Mouse (Mus musculus): ENCODE data around the gene Pxylp1. TPM values are rescaled to one million over a fixed set of nuclear protein-coding genes. Genes with fewer than 3 reads are reported as not detected.

The Pxylp1 gene
- polyA plus RNA-seq, 1 experiment = 0.04 TPM

DNA sequence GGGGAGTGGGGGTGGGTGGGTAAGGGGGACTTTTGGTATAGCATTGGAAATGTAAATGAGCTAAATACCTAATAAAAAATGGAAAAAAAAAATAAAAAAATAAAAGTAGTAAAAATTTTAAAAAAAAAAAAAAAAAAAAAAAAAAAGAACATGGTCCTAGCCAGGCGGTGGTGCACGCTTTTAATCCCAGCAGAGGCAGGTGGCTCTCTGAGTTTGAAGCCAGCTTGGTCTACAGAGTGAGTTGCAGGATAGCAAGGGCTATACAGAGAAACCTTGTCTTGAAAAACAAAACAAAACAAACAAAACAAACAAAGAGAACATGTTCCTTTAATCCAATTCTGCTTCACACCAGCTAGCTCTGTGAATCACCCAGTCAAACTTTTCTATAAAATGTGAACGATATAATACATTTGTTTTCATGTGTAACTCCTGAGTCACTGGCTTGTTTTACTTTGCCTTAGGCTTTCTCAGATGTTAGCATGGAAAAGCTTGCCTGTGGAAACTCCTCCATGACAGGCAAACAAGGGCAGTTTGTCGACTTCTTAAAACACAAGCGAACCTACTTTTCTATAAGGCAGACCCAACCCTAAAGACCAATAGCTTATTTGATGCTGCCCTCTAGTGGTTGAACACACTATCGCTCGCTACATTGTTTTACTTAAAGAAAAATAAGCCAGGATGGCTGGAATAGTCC is 74.2 kb downstream of the Pxylp1 start:
- no peaks in the 10 kb centered on the region for H3K27me3 ChIP-seq (replicated peaks)
- H3K36me3 ChIP-seq (replicated peaks; ENCODE audit: low read length) = no peaks in the 10 kb centered on the region
- no peak overlapping the region for H3K4me3 ChIP-seq (replicated peaks)
- peaks cover 10% of the 10 kb centered on the region for H3K9me3 ChIP-seq
- TF ChIP-seq FLI1 (IDR thresholded peaks at IDR 0.05; ENCODE audit: low read length) (no peak), GATA1 (IDR thresholded peaks at IDR 0.05; ENCODE audit: borderline replicate concordance, low read length) (no peak)
- H3K4me1 ChIP-seq = peaks cover 6% of the 10 kb centered on the region

DNA sequence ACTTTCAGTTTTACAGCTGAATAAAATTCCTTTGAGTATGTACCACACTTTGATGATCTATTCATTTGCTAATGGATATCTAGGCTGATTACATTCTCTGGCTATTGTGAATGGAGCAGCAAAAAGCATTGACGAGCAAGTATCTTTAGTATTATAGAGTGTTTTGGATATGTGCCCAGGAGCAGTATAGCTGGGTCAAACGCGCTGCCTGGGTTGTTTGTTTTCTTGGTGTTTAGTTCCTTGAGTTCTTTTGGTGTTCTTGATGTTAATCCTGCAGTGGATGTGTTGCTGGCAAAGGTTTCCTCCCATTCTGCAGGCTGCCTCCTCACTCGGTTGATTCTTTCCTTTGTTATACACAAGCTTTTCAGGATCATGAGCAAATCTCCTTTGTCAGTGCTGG is 80.5 kb downstream of the Pxylp1 start:
- Histone ChIP-seq H3K9me3 (peaks cover 10% of the 10 kb centered on the region), H3K4me1 (peaks cover 4% of the 10 kb centered on the region; the same call in 1 of the 2 replicates), H3K4me3 (replicated peaks) (no peak overlapping the region), H3K36me3 (replicated peaks; ENCODE audit: low read length) (no peaks in the 10 kb centered on the region), H3K27me3 (replicated peaks) (peaks cover 5% of the 10 kb centered on the region)
- no peak for TF ChIP-seq FLI1 (IDR thresholded peaks at IDR 0.05; ENCODE audit: low read length)

DNA sequence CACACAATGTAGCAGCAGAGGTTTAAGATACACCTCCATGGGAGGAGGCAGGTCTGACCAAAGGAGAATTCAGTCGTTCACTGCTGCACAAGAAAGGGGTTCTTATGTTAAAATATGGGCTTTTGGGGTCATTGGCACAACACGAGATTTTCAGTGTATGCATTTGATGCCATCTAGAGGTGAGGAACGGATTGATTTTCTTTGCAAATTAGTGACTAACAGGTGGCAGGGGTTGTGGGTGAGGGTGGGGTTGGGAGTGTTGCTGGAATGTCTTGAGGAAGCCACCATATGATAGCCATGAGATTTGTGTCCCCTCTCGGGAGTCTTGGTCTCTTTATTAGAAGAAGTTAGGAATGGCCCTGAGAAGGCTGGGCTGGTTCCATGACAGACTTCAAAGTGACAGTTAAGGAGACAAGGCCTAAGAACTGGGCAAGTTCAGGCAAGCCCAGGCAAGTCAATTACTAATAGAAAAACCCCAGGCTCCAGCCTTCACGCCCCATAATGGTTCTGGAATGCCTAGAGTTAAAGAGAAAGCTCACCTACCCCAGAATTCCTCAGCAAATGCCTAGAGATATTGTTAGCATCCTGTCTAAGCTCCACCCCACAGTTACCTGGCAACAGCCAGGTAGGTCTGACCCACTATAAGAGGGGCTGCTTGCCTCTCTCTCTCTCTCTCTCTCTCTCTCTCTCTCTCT is 92.2 kb downstream of the Pxylp1 start:
- peaks cover 16% of the 10 kb centered on the region for H3K4me1 ChIP-seq
- no peaks in the 10 kb centered on the region for H3K9me3 ChIP-seq
- TF ChIP-seq FLI1 (IDR thresholded peaks at IDR 0.05; ENCODE audit: low read length) (no peak), GATA1 (IDR thresholded peaks at IDR 0.05; ENCODE audit: borderline replicate concordance, low read length) (no peak)
- H3K27me3 ChIP-seq (replicated peaks) = no peaks in the 10 kb centered on the region
- H3K4me3 ChIP-seq (replicated peaks) = no peak overlapping the region
- no peaks in the 10 kb centered on the region for H3K36me3 ChIP-seq (replicated peaks; ENCODE audit: low read length)

DNA sequence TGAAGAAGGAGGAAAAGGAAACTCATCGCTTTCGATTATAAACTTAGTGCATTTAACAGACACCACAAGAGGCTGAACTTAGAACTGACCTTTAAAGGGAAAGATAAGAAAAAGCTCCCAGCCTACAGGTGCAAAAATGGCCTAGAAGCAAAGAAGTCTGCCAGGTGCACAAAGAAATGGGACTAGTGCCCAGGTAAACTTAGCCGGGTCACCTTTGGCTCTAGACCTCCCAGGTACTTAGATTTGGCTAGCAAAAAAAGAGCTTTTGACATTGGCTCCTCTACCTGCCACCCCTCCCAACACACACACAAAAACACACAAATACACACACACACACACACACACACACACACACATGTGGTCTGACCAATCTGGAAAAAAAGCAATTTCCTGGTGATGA is 95.2 kb downstream of the Pxylp1 start:
- Histone ChIP-seq H3K4me3 (replicated peaks) (no peak overlapping the region), H3K27me3 (replicated peaks) (no peaks in the 10 kb centered on the region), H3K4me1 (peaks cover 18% of the 10 kb centered on the region), H3K36me3 (replicated peaks; ENCODE audit: low read length) (no peaks in the 10 kb centered on the region), H3K9me3 (no peaks in the 10 kb centered on the region)
- TF ChIP-seq FLI1 (IDR thresholded peaks at IDR 0.05; ENCODE audit: low read length) = no peak
- no peak for TF ChIP-seq GATA1 (IDR thresholded peaks at IDR 0.05; ENCODE audit: borderline replicate concordance, low read length)

DNA sequence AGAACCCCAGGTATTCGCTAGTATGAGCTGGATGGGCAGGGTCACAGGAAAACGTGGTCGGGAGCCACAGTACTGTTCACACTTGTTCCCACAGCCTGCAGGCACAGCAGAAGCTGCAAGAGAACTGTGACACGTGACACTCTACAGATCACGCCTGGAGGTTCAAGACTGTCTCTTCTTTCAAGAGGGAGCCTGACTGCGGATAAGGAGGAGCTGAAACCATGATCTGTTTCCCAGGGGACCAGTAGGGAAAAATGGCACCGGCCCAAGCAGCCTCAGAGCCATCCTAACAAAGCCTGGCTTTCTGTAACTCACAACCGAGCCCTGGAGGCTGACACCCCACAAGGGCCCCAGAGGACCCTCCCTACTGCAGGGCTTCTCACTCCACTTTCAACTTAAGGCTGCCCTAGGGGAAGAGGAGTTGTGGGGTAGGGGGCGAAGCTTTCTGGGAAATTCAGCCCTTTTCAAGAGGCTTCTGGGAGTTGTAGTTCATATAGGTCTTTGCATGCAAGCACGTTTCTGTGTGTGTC is 97.0 kb downstream of the Pxylp1 start:
- TF ChIP-seq FLI1 (IDR thresholded peaks at IDR 0.05; ENCODE audit: low read length) (no peak), GATA1 (IDR thresholded peaks at IDR 0.05; ENCODE audit: borderline replicate concordance, low read length) (no peak)
- Histone ChIP-seq H3K4me1 (peaks cover 17% of the 10 kb centered on the region), H3K9me3 (no peaks in the 10 kb centered on the region), H3K36me3 (replicated peaks; ENCODE audit: low read length) (no peaks in the 10 kb centered on the region), H3K27me3 (replicated peaks) (no peaks in the 10 kb centered on the region), H3K4me3 (replicated peaks) (peak overlapping the region; percentile 78)

DNA sequence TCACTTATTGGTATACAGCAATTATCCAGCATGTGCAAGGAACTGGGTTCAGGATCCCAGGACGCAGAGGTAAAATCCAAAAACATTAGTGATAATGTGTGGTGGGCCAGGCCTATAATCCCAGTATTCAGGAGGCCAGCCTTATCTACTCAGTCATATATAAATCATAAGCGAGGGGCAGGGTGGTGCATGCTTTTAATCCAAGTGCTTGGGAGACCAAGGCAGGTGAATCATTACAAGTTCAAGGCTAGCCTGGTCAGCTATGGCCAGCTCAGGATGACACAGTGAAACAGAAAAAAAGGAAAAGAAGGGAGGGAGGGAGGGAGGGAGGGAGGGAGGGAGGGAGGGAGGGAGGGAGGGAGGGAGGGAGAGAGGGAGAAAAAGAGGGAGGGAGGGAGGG is 97.9 kb downstream of the Pxylp1 start:
- no peaks in the 10 kb centered on the region for H3K9me3 ChIP-seq
- H3K27me3 ChIP-seq (replicated peaks) = no peaks in the 10 kb centered on the region
- no peak for TF ChIP-seq FLI1 (IDR thresholded peaks at IDR 0.05; ENCODE audit: low read length)
- TF ChIP-seq GATA1 (IDR thresholded peaks at IDR 0.05; ENCODE audit: borderline replicate concordance, low read length) = no peak
- no peaks in the 10 kb centered on the region for H3K36me3 ChIP-seq (replicated peaks; ENCODE audit: low read length)
- peaks cover 11% of the 10 kb centered on the region for H3K4me1 ChIP-seq
- no peak overlapping the region for H3K4me3 ChIP-seq (replicated peaks)

DNA sequence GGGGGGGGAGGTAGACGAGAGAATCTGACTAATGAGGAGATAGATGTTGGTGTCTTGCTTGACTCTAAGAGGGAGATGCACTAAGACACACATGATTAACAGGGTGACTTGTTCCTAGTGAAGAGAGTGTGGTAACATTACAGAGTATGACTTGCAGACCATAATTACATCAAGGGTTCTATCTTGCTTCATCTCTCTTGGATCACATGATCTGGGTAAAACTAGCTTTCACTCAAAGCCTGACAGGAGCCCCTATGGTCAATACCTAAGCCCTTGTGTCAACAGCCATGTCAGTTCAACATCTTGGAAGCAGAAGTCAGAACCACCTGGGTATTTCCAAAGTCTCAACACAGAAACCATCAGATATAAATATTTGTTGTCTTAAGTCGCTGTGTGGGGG is 99.9 kb downstream of the Pxylp1 start:
- TF ChIP-seq GATA1 (IDR thresholded peaks at IDR 0.05; ENCODE audit: borderline replicate concordance, low read length) (no peak), FLI1 (IDR thresholded peaks at IDR 0.05; ENCODE audit: low read length) (no peak)
- Histone ChIP-seq H3K4me3 (replicated peaks) (no peak overlapping the region), H3K4me1 (peaks cover 24% of the 10 kb centered on the region), H3K36me3 (replicated peaks; ENCODE audit: low read length) (no peaks in the 10 kb centered on the region), H3K9me3 (no peaks in the 10 kb centered on the region), H3K27me3 (replicated peaks) (peaks cover 6% of the 10 kb centered on the region)

DNA sequence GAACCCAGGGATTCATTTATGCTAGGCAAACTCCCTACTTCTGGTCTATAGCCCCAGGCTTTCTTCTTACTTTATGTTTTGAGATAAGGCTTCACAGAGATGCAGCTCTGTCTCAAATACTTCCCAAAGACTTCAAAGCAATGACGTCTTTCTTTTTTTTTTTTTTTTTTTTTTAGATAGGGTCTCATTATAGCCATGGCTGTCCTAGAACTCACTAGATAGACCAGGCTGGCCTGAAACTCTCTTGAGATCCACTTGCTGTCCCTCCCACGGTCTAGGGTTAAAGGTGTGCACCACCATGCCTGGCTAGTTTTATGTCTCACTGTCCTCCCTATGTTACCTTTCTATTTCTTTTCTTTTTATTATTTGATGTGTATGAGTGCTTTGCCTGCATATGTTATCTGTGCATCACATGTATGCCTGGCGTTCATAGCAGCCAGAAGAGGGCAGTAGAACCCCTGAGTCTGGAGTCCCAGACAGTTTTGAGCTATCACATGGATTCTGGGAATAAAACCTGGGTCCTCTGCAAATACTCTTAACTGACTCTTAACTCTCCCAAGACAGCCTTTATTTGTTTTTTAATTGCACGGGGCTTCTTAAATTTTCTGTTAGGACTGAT is 102.0 kb downstream of the Pxylp1 start:
- Histone ChIP-seq H3K9me3 (no peaks in the 10 kb centered on the region), H3K36me3 (replicated peaks; ENCODE audit: low read length) (no peaks in the 10 kb centered on the region), H3K4me1 (peaks cover 40% of the 10 kb centered on the region), H3K4me3 (replicated peaks) (no peak overlapping the region), H3K27me3 (replicated peaks) (peaks cover 6% of the 10 kb centered on the region)
- no peak for TF ChIP-seq FLI1 (IDR thresholded peaks at IDR 0.05; ENCODE audit: low read length)
- no peak for TF ChIP-seq GATA1 (IDR thresholded peaks at IDR 0.05; ENCODE audit: borderline replicate concordance, low read length)

DNA sequence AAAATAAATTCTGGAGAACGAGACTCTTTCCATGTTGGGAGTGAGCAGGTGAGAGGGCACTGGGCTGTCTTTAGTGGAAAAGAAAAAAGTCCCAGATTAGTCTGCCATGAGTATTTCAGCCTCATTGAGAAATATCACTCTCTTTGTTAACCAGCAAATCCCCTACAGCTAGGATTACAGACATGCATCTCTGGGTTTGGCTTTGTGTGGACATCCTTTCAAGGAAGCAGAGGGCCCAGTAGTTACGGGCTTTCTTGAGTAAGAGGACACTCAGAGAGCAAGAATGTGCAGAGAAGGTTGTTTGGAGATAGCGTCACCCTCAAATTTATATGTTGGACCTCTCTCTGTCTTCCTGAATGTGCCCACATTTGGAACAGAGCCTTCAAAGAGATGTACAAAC is 102.6 kb downstream of the Pxylp1 start:
- TF ChIP-seq FLI1 (IDR thresholded peaks at IDR 0.05; ENCODE audit: low read length) = no peak

DNA sequence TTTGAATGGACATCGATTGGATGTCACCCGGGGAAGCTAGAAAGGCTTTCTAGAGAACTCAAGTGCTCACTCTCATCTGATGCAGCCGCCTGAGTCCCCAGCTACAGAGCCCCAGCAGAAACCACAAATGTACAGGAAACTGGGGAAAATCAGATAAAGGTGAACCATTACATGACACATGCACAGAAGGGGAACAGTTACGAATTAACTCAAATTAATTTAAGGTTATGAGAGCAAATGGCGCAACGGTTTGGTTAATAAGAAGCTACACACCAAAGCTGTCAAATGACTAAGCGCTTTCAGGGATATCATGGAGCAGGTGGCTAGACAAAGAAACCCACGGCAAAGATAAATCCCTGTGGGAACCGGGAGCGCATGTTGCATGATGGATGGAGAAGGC is 104.7 kb downstream of the Pxylp1 start:
- Histone ChIP-seq H3K4me1 (peaks cover 61% of the 10 kb centered on the region), H3K4me3 (replicated peaks) (peak overlapping the region; percentile 66), H3K9me3 (no peaks in the 10 kb centered on the region), H3K27me3 (replicated peaks) (peaks cover 6% of the 10 kb centered on the region), H3K36me3 (replicated peaks; ENCODE audit: low read length) (no peaks in the 10 kb centered on the region)
- no peak for TF ChIP-seq GATA1 (IDR thresholded peaks at IDR 0.05; ENCODE audit: borderline replicate concordance, low read length)
- TF ChIP-seq FLI1 (IDR thresholded peaks at IDR 0.05; ENCODE audit: low read length) = no peak

More for the DNA sequence above, 102.6 kb downstream of the Pxylp1 start:
- Histone ChIP-seq H3K4me3 (replicated peaks) (no peak overlapping the region), H3K27me3 (replicated peaks) (peaks cover 6% of the 10 kb centered on the region), H3K36me3 (replicated peaks; ENCODE audit: low read length) (no peaks in the 10 kb centered on the region), H3K9me3 (no peaks in the 10 kb centered on the region), H3K4me1 (peaks cover 42% of the 10 kb centered on the region)
